Mouse (Mus musculus) MEL (cell line): ENCODE data around the gene Ryr1. TPM values are rescaled to one million over a fixed set of nuclear protein-coding genes. Genes with fewer than 3 reads are reported as not detected.

Experiments used
- DNase-seq: peaks from one replicate; pipeline ENCODE4 v3.0.0; 2011; ENCODE audit warnings: low read depth, low spot score
- H3K27ac ChIP-seq: 2 replicates; pipeline ENCODE4 v1.5.1; 2012; ENCODE audit warnings: low read depth, mild to moderate bottlenecking, control low read depth, low read length, moderate library complexity; ENCODE audit not compliant: control insufficient read depth
- H3K27me3 ChIP-seq, 2 experiments: fragments of 150-350 bp in 1 of 2; sonication (generic) in 1 of 2; 2 replicates each; pipeline ENCODE4 v1.6.1; 2012; ENCODE audit warnings: low read length in 2 of 2, mild to moderate bottlenecking in 2 of 2, improper control_type of control experiment in 1 of 2, moderate library complexity in 1 of 2; ENCODE audit not compliant: insufficient read depth in 2 of 2, control insufficient read depth in 1 of 2
- H3K36me3 ChIP-seq, 2 experiments: 2 replicates each; pipeline ENCODE4 v1.6.1; 2012 to 2014; ENCODE audit warnings: low read length in 2 of 2, improper control_type of control experiment in 1 of 2, inconsistent platforms in 1 of 2, mild to moderate bottlenecking in 1 of 2; ENCODE audit not compliant: insufficient read depth in 2 of 2, control insufficient read depth in 1 of 2
- H3K4me1 ChIP-seq, 2 experiments: fragments of 150-350 bp in 1 of 2; sonication (generic) in 1 of 2; 2 replicates each; pipeline ENCODE4 v1.6.1; 2012; ENCODE audit warnings: low read length in 2 of 2, improper control_type of control experiment in 1 of 2, mild to moderate bottlenecking in 1 of 2; ENCODE audit not compliant: insufficient read depth in 2 of 2, control insufficient read depth in 1 of 2
- H3K4me3 ChIP-seq, 2 experiments: fragments of 150-350 bp in 1 of 2; sonication (generic) in 1 of 2; 2 replicates each; pipeline ENCODE4 v1.5.1; 2012; ENCODE audit warnings: low read depth in 2 of 2, low read length in 2 of 2, mild to moderate bottlenecking in 2 of 2, moderate library complexity in 2 of 2, control low read depth in 1 of 2, improper control_type of control experiment in 1 of 2; ENCODE audit not compliant: control insufficient read depth in 1 of 2, insufficient read depth in 1 of 2
- H3K79me2 ChIP-seq: 2 replicates; pipeline ENCODE4 v1.6.1; 2012; ENCODE audit warnings: mild to moderate bottlenecking, low read length, moderate library complexity; ENCODE audit not compliant: control insufficient read depth, poor library complexity, insufficient read depth
- H3K9ac ChIP-seq: 2 replicates; pipeline ENCODE4 v1.6.1; 2012; ENCODE audit warnings: low read depth, mild to moderate bottlenecking, control low read depth, low read length, moderate library complexity; ENCODE audit not compliant: control insufficient read depth, poor library complexity, severe bottlenecking
- H3K9me3 ChIP-seq: fragments of 150-350 bp; sonication (generic); replicated peaks from 2 replicates; pipeline ENCODE4 v1.6.1; 2012; ENCODE audit warnings: mild to moderate bottlenecking, low read length, improper control_type of control experiment, moderate library complexity; ENCODE audit not compliant: insufficient read depth
- BHLHE40 ChIP-seq: IDR thresholded peaks from 2 replicates; pipeline ENCODE4 v1.6.1; 2012; ENCODE audit warnings: low read depth, mild to moderate bottlenecking, inconsistent platforms, low read length, improper control_type of control experiment, borderline replicate concordance
- CHD1 ChIP-seq: IDR thresholded peaks from 2 replicates; pipeline ENCODE4 v1.6.1; 2012; ENCODE audit warnings: low read depth, mild to moderate bottlenecking, inconsistent platforms, low read length, improper control_type of control experiment
- E2F4 ChIP-seq: IDR thresholded peaks from 2 replicates; pipeline ENCODE4 v1.6.1; 2011; ENCODE audit warnings: low read depth, low read length, improper control_type of control experiment, borderline replicate concordance
- EP300 ChIP-seq, 2 experiments: IDR thresholded peaks; 2 replicates each; pipeline ENCODE4 v1.6.1; 2011; ENCODE audit warnings: improper control_type of control experiment in 2 of 2, low read length in 2 of 2, low read depth in 1 of 2, mild to moderate bottlenecking in 1 of 2
- ETS1 ChIP-seq: IDR thresholded peaks from 2 replicates; pipeline ENCODE4 v1.6.1; 2012; ENCODE audit warnings: low read depth, mild to moderate bottlenecking, inconsistent platforms, low read length, improper control_type of control experiment, moderate library complexity
- GATA1 ChIP-seq: IDR thresholded peaks from 2 replicates; pipeline ENCODE4 v1.6.1; 2011; ENCODE audit warnings: low read depth, low read length, improper control_type of control experiment
- HCFC1 ChIP-seq: IDR thresholded peaks from 2 replicates; pipeline ENCODE4 v1.6.1; 2012; ENCODE audit warnings: low read depth, mild to moderate bottlenecking, inconsistent platforms, low read length, improper control_type of control experiment, moderate library complexity
- JUND ChIP-seq: IDR thresholded peaks from 2 replicates; pipeline ENCODE4 v1.6.1; 2011; ENCODE audit warnings: low read depth, mild to moderate bottlenecking, improper control_type of control experiment, low read length
- MAFK ChIP-seq: IDR thresholded peaks from 2 replicates; pipeline ENCODE4 v1.6.1; 2011; ENCODE audit warnings: low read depth, mild to moderate bottlenecking, low read length, improper control_type of control experiment, borderline replicate concordance
- MAX ChIP-seq: IDR thresholded peaks from 2 replicates; pipeline ENCODE4 v1.6.1; 2011; ENCODE audit warnings: low read length, improper control_type of control experiment
- MXI1 ChIP-seq: IDR thresholded peaks from 2 replicates; pipeline ENCODE4 v1.6.1; 2011; ENCODE audit warnings: mild to moderate bottlenecking, low read depth, low read length, improper control_type of control experiment
- MYC ChIP-seq: IDR thresholded peaks from 2 replicates; pipeline ENCODE4 v1.6.1; 2011; ENCODE audit warnings: low read depth, mild to moderate bottlenecking, low read length, improper control_type of control experiment, moderate library complexity
- NELFE ChIP-seq: IDR thresholded peaks from 2 replicates; pipeline ENCODE4 v1.6.1; 2011; ENCODE audit warnings: low read depth, low read length, improper control_type of control experiment
- NRF1 ChIP-seq: IDR thresholded peaks from 2 replicates; pipeline ENCODE4 v1.6.1; 2014; ENCODE audit warnings: low read depth, mild to moderate bottlenecking, inconsistent platforms, low read length, improper control_type of control experiment, moderate library complexity; ENCODE audit not compliant: poor library complexity, insufficient read depth, severe bottlenecking
- POLR2A ChIP-seq, 2 experiments: IDR thresholded peaks; 2 replicates each; pipeline ENCODE4 v1.6.1; 2011 to 2012; ENCODE audit warnings: low read length in 2 of 2, mild to moderate bottlenecking in 2 of 2, control low read depth in 1 of 2, improper control_type of control experiment in 1 of 2, low read depth in 1 of 2, moderate library complexity in 1 of 2; ENCODE audit not compliant: control insufficient read depth in 1 of 2, insufficient read depth in 1 of 2, poor library complexity in 1 of 2
- POLR2AphosphoS2 ChIP-seq: IDR thresholded peaks from 2 replicates; pipeline ENCODE4 v1.6.1; 2011; ENCODE audit warnings: low read length, improper control_type of control experiment
- RAD21 ChIP-seq: IDR thresholded peaks from 2 replicates; pipeline ENCODE4 v1.6.1; 2011; ENCODE audit warnings: mild to moderate bottlenecking, low read depth, low read length, improper control_type of control experiment
- SMC3 ChIP-seq: IDR thresholded peaks from 2 replicates; pipeline ENCODE4 v1.6.1; 2011; ENCODE audit warnings: low read depth, low read length, improper control_type of control experiment
- TAL1 ChIP-seq: IDR thresholded peaks from 2 replicates; pipeline ENCODE4 v1.6.1; 2012; ENCODE audit warnings: mild to moderate bottlenecking, inconsistent platforms, low read length, moderate library complexity, mixed read lengths
- TBP ChIP-seq: IDR thresholded peaks from 2 replicates; pipeline ENCODE4 v1.8.0; 2011; ENCODE audit warnings: low read depth, low read length, improper control_type of control experiment
- UBTF ChIP-seq: IDR thresholded peaks from 2 replicates; pipeline ENCODE4 v1.6.1; 2012; ENCODE audit warnings: low read depth, mild to moderate bottlenecking, inconsistent platforms, low read length, improper control_type of control experiment, moderate library complexity, borderline replicate concordance; ENCODE audit not compliant: insufficient read depth
- ZC3H11A ChIP-seq: IDR thresholded peaks from 2 replicates; pipeline ENCODE4 v1.6.1; 2012; ENCODE audit warnings: low read depth, mild to moderate bottlenecking, inconsistent platforms, low read length, improper control_type of control experiment
- ZKSCAN1 ChIP-seq: IDR thresholded peaks from 2 replicates; pipeline ENCODE4 v1.6.1; 2012; ENCODE audit warnings: low read depth, mild to moderate bottlenecking, inconsistent platforms, low read length, improper control_type of control experiment, moderate library complexity
- polyA plus RNA-seq, 2 experiments: library from polyadenylated mRNA; stranded (reverse) in 1 of 2; unstranded in 1 of 2; fragments of >175 nt in 1 of 2; fragments of >200 nt in 1 of 2; gene quantifications; 2 replicates each; pipeline versions ENCODE4 v1.2.1 to v1.2.4; 2012; ENCODE audit warnings: low replicate concordance in 2 of 2, low read depth in 1 of 2; ENCODE audit not compliant: insufficient read length in 2 of 2, insufficient read depth in 1 of 2, missing spikeins in 1 of 2
- total RNA-seq: library from RNA; depleted of rRNA; stranded (reverse); fragments of 300-350 nt; gene quantifications from 2 replicates; pipeline ENCODE4 v1.2.3, GENCODE M21; 2012; rRNA removed

Gene Ryr1
- total RNA-seq = 0.16 and 0.27 TPM in 2 replicates
- under 1 TPM in 1 of 2 experiments, not detected in 1; 0.54 TPM for polyA plus RNA-seq

DNA sequence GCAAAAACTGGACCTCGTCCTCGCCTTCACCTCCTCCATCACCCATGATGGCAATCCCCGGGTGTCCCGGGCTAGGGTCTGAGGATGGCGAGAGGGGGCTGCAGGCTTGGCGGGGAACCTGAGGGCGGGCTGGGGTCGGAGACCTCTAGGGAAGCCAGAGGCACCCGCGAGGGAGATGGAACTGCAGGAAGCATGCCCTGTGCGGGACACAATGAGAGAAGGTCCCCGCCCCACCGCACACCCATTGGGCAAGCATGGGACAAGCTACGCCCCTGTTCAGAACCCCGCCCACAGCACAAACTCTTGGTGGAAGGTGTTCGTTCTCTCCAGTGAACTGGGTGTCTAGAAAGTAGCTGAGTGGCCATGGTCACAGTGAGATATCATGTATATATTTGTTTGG lies at the start of gene Ryr1:
Gene Ryr1 (minus strand): TSS at position 210 of the 400 bp plus-strand sequence.
- DNase-seq = peak; percentile 86
- no peak within 1 kb of the TSS for H3K27ac ChIP-seq

DNA sequence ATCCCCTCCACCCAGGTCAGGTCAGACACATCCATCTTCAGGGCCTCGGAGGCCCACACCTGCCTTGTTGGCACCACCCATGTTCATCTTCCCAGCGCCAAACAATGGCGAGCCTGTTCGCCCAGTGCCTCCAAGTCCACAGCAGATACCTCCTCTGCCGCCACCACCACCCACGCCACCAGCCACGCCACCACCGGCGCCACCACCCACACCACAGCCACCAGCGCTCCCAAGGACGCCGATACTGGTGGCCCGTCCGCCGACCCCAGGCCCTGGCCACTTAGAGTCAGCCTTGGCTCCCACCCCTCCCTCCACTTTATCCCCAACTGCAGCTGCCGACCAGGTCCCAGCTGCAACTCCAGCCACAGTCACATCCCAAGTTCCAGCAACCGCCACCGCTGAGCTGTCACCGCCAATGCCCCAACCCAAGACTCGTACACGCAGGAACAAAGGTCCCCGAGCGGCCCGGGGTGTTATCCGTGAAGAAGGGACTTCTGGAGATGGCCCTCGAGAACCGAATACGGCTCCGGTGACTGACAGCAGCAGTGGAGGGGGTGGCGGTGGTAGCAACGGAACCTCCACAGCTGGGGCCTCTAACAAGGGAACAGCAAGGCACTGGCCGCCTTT lies 47.5 kb upstream of the Ryr1 start:
- peaks cover 0 to 11% of the 10 kb centered on the region in 2 experiments; a peak in 2 of 4 replicates for H3K4me1 ChIP-seq
- DNase-seq = no peak
- no peaks in the 10 kb centered on the region; a peak in 2 of 4 replicates for H3K36me3 ChIP-seq

More for the DNA sequence above, at the start of gene Ryr1:
- H3K36me3 ChIP-seq = no peaks in the 10 kb centered on the region; a peak in 1 of 4 replicates
- peak within 1 kb of the TSS; percentile 16 to 22; a peak in 3 of 4 replicates for H3K4me3 ChIP-seq
- no peaks in the 10 kb centered on the region for H3K27me3 ChIP-seq
- no peaks in the 10 kb centered on the region for H3K9me3 ChIP-seq
- no peaks in the 10 kb centered on the region for H3K79me2 ChIP-seq
- peak within 1 kb of the TSS; percentile 13; the same call in 1 of the 2 replicates for H3K9ac ChIP-seq
- TF ChIP-seq NRF1 = no peak
- no peak for TF ChIP-seq E2F4
- TF ChIP-seq UBTF = no peak
- TF ChIP-seq EP300 (IDR thresholded peaks at IDR 0.05; ENCODE audit: low read depth in 1 of 2, low read length in 2 of 2) = no peak
- peak in 1 of 2 experiments; percentile 34; a peak in 1 of 4 replicates for TF ChIP-seq POLR2A (IDR thresholded peaks at IDR 0.05; ENCODE audit: control insufficient read depth in 1 of 2, insufficient read depth in 1 of 2, low read depth in 1 of 2, low read length in 2 of 2, poor library complexity in 1 of 2)
- TF ChIP-seq RAD21 = no peak
- TF ChIP-seq MXI1 = peak; percentile 45; the same call in 1 of the 2 replicates
- H3K4me1 ChIP-seq = peaks cover 0 to 6% of the 10 kb centered on the region in 2 experiments; a peak in 1 of 4 replicates

More for the DNA sequence above, 47.5 kb upstream of the Ryr1 start:
- Histone ChIP-seq H3K9me3 (no peaks in the 10 kb centered on the region), H3K4me3 (no peak overlapping the region), H3K27me3 (no peaks in the 10 kb centered on the region), H3K9ac (no peak overlapping the region), H3K27ac (no peak overlapping the region), H3K79me2 (no peaks in the 10 kb centered on the region)
- TF ChIP-seq TBP (no peak), MYC (no peak), TAL1 (no peak), POLR2AphosphoS2 (no peak; the same call in 1 of the 2 replicates), GATA1 (no peak), SMC3 (no peak), JUND (no peak), ZKSCAN1 (no peak), MAX (no peak), ZC3H11A (no peak), MAFK (no peak), EP300 (IDR thresholded peaks at IDR 0.05; ENCODE audit: low read depth in 1 of 2, low read length in 2 of 2) (no peak), BHLHE40 (no peak), NELFE (no peak), HCFC1 (no peak), RAD21 (no peak), ETS1 (no peak), CHD1 (no peak)
